Mouse (Mus musculus) small intestine, adult 2 months (tissue): ENCODE measurements around the gene Nadk. TPM values are rescaled to one million over a fixed set of nuclear protein-coding genes. Genes with fewer than 3 reads are reported as not detected.
A peak's percentile ranks its signal among the peaks of the same experiment; 100 is the strongest.

Source experiments
- H3K27ac ChIP-seq: fragments of 200-500 bp; 2 replicates; pipeline ENCODE4 v1.5.1; 2012; ENCODE audit warnings: low read depth, low read length, control low read depth, inconsistent platforms; ENCODE audit not compliant: insufficient read depth
- H3K27me3 ChIP-seq: fragments of 200-500 bp; 2 replicates; pipeline ENCODE4 v1.6.1; 2012; ENCODE audit warnings: mild to moderate bottlenecking, moderate library complexity, low read length, inconsistent platforms; ENCODE audit not compliant: control insufficient read depth, insufficient read depth
- H3K36me3 ChIP-seq: fragments of 200-500 bp; 2 replicates; pipeline ENCODE4 v1.6.1; 2012; ENCODE audit warnings: mild to moderate bottlenecking, low read length, control low read depth, inconsistent platforms; ENCODE audit not compliant: control insufficient read depth, insufficient read depth
- H3K4me1 ChIP-seq: fragments of 200-500 bp; 2 replicates; pipeline ENCODE4 v1.6.1; 2012; ENCODE audit warnings: low read length, inconsistent platforms, mixed read lengths; ENCODE audit not compliant: control insufficient read depth, insufficient read depth, insufficient read length
- H3K4me3 ChIP-seq: fragments of 200-500 bp; 2 replicates; pipeline ENCODE4 v1.5.1; 2012; ENCODE audit warnings: low read depth, mild to moderate bottlenecking, control low read depth, inconsistent platforms, low read length, moderate library complexity
- CTCF ChIP-seq: fragments of 200-500 bp; IDR thresholded peaks from 2 replicates; pipeline ENCODE4 v1.5.1; 2012; ENCODE audit warnings: low read depth, mild to moderate bottlenecking, control low read depth, inconsistent platforms, low read length, moderate library complexity, mixed read lengths; ENCODE audit not compliant: insufficient replicate concordance, insufficient read length; ENCODE audit errors: extremely low read depth
- POLR2A ChIP-seq: fragments of 200-500 bp; IDR thresholded peaks from 2 replicates; pipeline ENCODE4 v1.6.1; 2012; ENCODE audit warnings: low read depth, mild to moderate bottlenecking, control low read depth, inconsistent platforms, low read length, moderate library complexity
- WGBS: fragments of 180-500 bp; shearing (Covaris S2); methylation state at CpG from one replicate; pipeline ENCODE4 v1.1.7; 2018; 5-methylcytosine and 5-hydroxymethylcytosine counted together
- polyA plus RNA-seq: library from polyadenylated mRNA; depleted of rRNA; stranded (reverse); fragments of >200 nt; gene quantifications from 2 replicates; pipeline ENCODE4 v1.2.3, GENCODE M21; 2012

The Nadk gene
- polyA plus RNA-seq, 1 experiment: 135 TPM

- H3K27ac ChIP-seq: peak overlapping the region; percentile 78
- under 1% methylated on average over 19 of the region's 19 CpGs for WGBS
- peaks cover 18% of the 10 kb centered on the region; the same call in 1 of the 2 replicates for H3K4me1 ChIP-seq
- no peaks in the 10 kb centered on the region for H3K27me3 ChIP-seq
- H3K4me3 ChIP-seq: peak overlapping the region; percentile 60
- H3K36me3 ChIP-seq: peaks cover 28% of the 10 kb centered on the region
- TF ChIP-seq POLR2A (no peak), CTCF (no peak)
Observed at GRCm38 (mm10) chr4:155562725-155563399, 684 bp downstream of the Nadk start.

- Histone ChIP-seq H3K36me3 (peaks cover 22% of the 10 kb centered on the region), H3K4me1 (peaks cover 17% of the 10 kb centered on the region; the same call in 1 of the 2 replicates), H3K27ac (peak overlapping the region; percentile 88), H3K27me3 (no peaks in the 10 kb centered on the region), H3K4me3 (peak overlapping the region; percentile 90)
- under 1% methylated on average over 69 of the region's 69 CpGs for whole genome bisulfite sequencing
- TF ChIP-seq CTCF: peak; percentile 33; the same call in 1 of the 2 replicates
- peak; percentile 78 for TF ChIP-seq POLR2A
Observed at GRCm38 (mm10) chr4:155563400-155564231, 1.4 kb downstream of the Nadk start.

- H3K36me3 ChIP-seq: peaks cover 14% of the 10 kb centered on the region
- 4% methylated on average over 20 of the region's 20 CpGs for WGBS
- no peak; the same call in 1 of the 2 replicates for TF ChIP-seq CTCF
- TF ChIP-seq POLR2A: no peak
- H3K4me3 ChIP-seq: peak overlapping the region; percentile 90
- H3K4me1 ChIP-seq: peaks cover 19% of the 10 kb centered on the region; the same call in 1 of the 2 replicates
- no peaks in the 10 kb centered on the region for H3K27me3 ChIP-seq
- H3K27ac ChIP-seq: peak overlapping the region; percentile 88
Observed at GRCm38 (mm10) chr4:155564315-155565069, 2.3 kb downstream of the Nadk start.

- no peak overlapping the region for H3K4me3 ChIP-seq
- H3K27me3 ChIP-seq: no peaks in the 10 kb centered on the region
- no peak for TF ChIP-seq POLR2A
- TF ChIP-seq CTCF: no peak
- peaks cover 26% of the 10 kb centered on the region; the same call in 1 of the 2 replicates for H3K4me1 ChIP-seq
- no peaks in the 10 kb centered on the region for H3K36me3 ChIP-seq
- WGBS: 65% methylated on average over 8 of the region's 8 CpGs
- no peak overlapping the region for H3K27ac ChIP-seq
Observed at GRCm38 (mm10) chr4:155566555-155566954, 4.4 kb downstream of the Nadk start.

GRCm38 (mm10) chr4:155568170-155568569, 6.0 kb downstream of the Nadk start:
- TF ChIP-seq CTCF (no peak), POLR2A (no peak)
- Histone ChIP-seq H3K27ac (peak overlapping the region; percentile 45; the same call in 1 of the 2 replicates), H3K4me1 (peaks cover 27% of the 10 kb centered on the region; the same call in 1 of the 2 replicates), H3K4me3 (no peak overlapping the region), H3K27me3 (no peaks in the 10 kb centered on the region), H3K36me3 (no peaks in the 10 kb centered on the region)
- WGBS: 5% methylated on average over 2 of the region's 2 CpGs

- H3K4me3 ChIP-seq: no peak overlapping the region
- H3K4me1 ChIP-seq: peaks cover 29% of the 10 kb centered on the region; the same call in 1 of the 2 replicates
- WGBS: 68% methylated on average over 7 of the region's 7 CpGs
- TF ChIP-seq CTCF (no peak; the same call in 1 of the 2 replicates), POLR2A (no peak)
- no peaks in the 10 kb centered on the region for H3K36me3 ChIP-seq
- H3K27me3 ChIP-seq: no peaks in the 10 kb centered on the region
- H3K27ac ChIP-seq: peak overlapping the region; percentile 45
Observed at GRCm38 (mm10) chr4:155568632-155569370, 6.6 kb downstream of the Nadk start.
